Mouse (Mus musculus) CH12.LX (cell line): ENCODE data around the gene Grb2. TPM values are rescaled to one million over a fixed set of nuclear protein-coding genes. Genes with fewer than 3 reads are reported as not detected.

Experiments
- DNase-seq: peaks from one replicate; pipeline ENCODE4 v3.0.0-alpha.2; 2013; ENCODE audit errors: extremely low read depth
- H3K27ac ChIP-seq: 2 replicates; pipeline ENCODE4 v1.5.1; 2012; ENCODE audit warnings: low read depth, mild to moderate bottlenecking, control low read depth, moderate library complexity; ENCODE audit not compliant: insufficient read depth
- H3K27me3 ChIP-seq: replicated peaks from 2 replicates; pipeline ENCODE3; 2012; ENCODE audit warnings: inconsistent platforms
- H3K36me3 ChIP-seq, 2 experiments: replicated peaks in 1 of 2; 2 replicates each; pipeline versions ENCODE3 to v1.6.1; 2012; ENCODE audit warnings: inconsistent platforms in 1 of 2, low read length in 1 of 2, mild to moderate bottlenecking in 1 of 2, mixed read lengths in 1 of 2, moderate library complexity in 1 of 2; ENCODE audit not compliant: control insufficient read depth in 1 of 2, insufficient read depth in 1 of 2
- H3K4me1 ChIP-seq, 2 experiments: 2 replicates each; pipeline ENCODE4 v1.6.1; 2012; ENCODE audit warnings: inconsistent platforms in 1 of 2, moderate library complexity in 1 of 2; ENCODE audit not compliant: insufficient read depth in 2 of 2, control insufficient read depth in 1 of 2
- H3K4me2 ChIP-seq: 2 replicates; pipeline ENCODE4 v1.6.1; 2012; ENCODE audit warnings: low read depth, mild to moderate bottlenecking, control low read depth; ENCODE audit not compliant: poor library complexity, insufficient read depth, severe bottlenecking
- H3K4me3 ChIP-seq, 3 experiments: fragments of 150-350 bp in 1 of 3; sonication (generic) in 1 of 3; replicated peaks in 1 of 3; 2 replicates each; pipeline versions ENCODE3 to v1.5.1; 2011 to 2012; ENCODE audit warnings: low read depth in 2 of 3, low read length in 2 of 3, mild to moderate bottlenecking in 2 of 3, moderate library complexity in 2 of 3, control low read depth in 1 of 3, improper control_type of control experiment in 1 of 3, inconsistent platforms in 1 of 3, mixed read lengths in 1 of 3; ENCODE audit not compliant: poor library complexity in 1 of 3
- H3K79me2 ChIP-seq: replicated peaks from 2 replicates; pipeline ENCODE4 v1.6.1; 2012; ENCODE audit warnings: mild to moderate bottlenecking, moderate library complexity; ENCODE audit not compliant: control insufficient read depth, poor library complexity, insufficient read depth, severe bottlenecking; ENCODE audit errors: extremely low read depth
- H3K9ac ChIP-seq: 2 replicates; pipeline ENCODE4 v1.6.1; 2012; ENCODE audit warnings: low read depth, mild to moderate bottlenecking, control low read depth, moderate library complexity; ENCODE audit not compliant: insufficient read depth
- H3K9me3 ChIP-seq: replicated peaks from 2 replicates; pipeline ENCODE3; 2012; ENCODE audit warnings: low read length, inconsistent platforms, mixed read lengths
- BHLHE40 ChIP-seq: IDR thresholded peaks from 2 replicates; pipeline ENCODE4 v1.6.1; 2011; ENCODE audit warnings: mild to moderate bottlenecking, low read depth, low read length, improper control_type of control experiment
- CHD1 ChIP-seq: IDR thresholded peaks from 2 replicates; pipeline ENCODE4 v1.6.1; 2012; ENCODE audit warnings: low read depth, low read length, improper control_type of control experiment, inconsistent platforms
- CHD2 ChIP-seq: IDR thresholded peaks from 2 replicates; pipeline ENCODE4 v1.6.1; 2011; ENCODE audit warnings: low read length, improper control_type of control experiment
- CTCF ChIP-seq, 2 experiments: IDR thresholded peaks in 1 of 2; conservative IDR thresholded peaks in 1 of 2; 2 replicates each; pipeline ENCODE4 v1.5.1; 2011 to 2012; ENCODE audit warnings: low read depth in 2 of 2, low read length in 2 of 2, improper control_type of control experiment in 1 of 2, inconsistent platforms in 1 of 2, mild to moderate bottlenecking in 1 of 2, moderate library complexity in 1 of 2
- ELF1 ChIP-seq: IDR thresholded peaks from 2 replicates; pipeline ENCODE4 v1.6.1; 2014; ENCODE audit warnings: low read depth, mild to moderate bottlenecking, inconsistent platforms, low read length, improper control_type of control experiment
- EP300 ChIP-seq: IDR thresholded peaks from 2 replicates; pipeline ENCODE4 v1.6.1; 2011; ENCODE audit warnings: low read length, improper control_type of control experiment
- ETS1 ChIP-seq: conservative IDR thresholded peaks from 2 replicates; pipeline ENCODE4 v1.6.1; 2012; ENCODE audit warnings: low read depth, mild to moderate bottlenecking, inconsistent platforms, low read length, improper control_type of control experiment, moderate library complexity
- GABPA ChIP-seq: IDR thresholded peaks from 2 replicates; pipeline ENCODE4 v1.6.1; 2012; ENCODE audit warnings: low read depth, low read length, improper control_type of control experiment, inconsistent platforms; ENCODE audit not compliant: insufficient replicate concordance
- HCFC1 ChIP-seq: IDR thresholded peaks from 2 replicates; pipeline ENCODE4 v1.6.1; 2012; ENCODE audit warnings: low read depth, mild to moderate bottlenecking, inconsistent platforms, low read length, improper control_type of control experiment
- IRF4 ChIP-seq: IDR thresholded peaks from 2 replicates; pipeline ENCODE4 v1.6.1; 2014; ENCODE audit warnings: low read depth, mild to moderate bottlenecking, inconsistent platforms, low read length, improper control_type of control experiment
- JUN ChIP-seq: IDR thresholded peaks from 2 replicates; pipeline ENCODE4 v1.6.1; 2011; ENCODE audit warnings: low read depth, mild to moderate bottlenecking, low read length, improper control_type of control experiment, moderate library complexity; ENCODE audit not compliant: insufficient read depth
- JUND ChIP-seq: conservative IDR thresholded peaks from 2 replicates; pipeline ENCODE4 v1.6.1; 2011; ENCODE audit warnings: low read depth, low read length, improper control_type of control experiment
- KAT2A ChIP-seq: IDR thresholded peaks from 2 replicates; pipeline ENCODE4 v1.6.1; 2012; ENCODE audit warnings: low read length, improper control_type of control experiment, inconsistent platforms; ENCODE audit not compliant: insufficient replicate concordance
- MAX ChIP-seq: IDR thresholded peaks from 2 replicates; pipeline ENCODE4 v1.6.1; 2011; ENCODE audit warnings: low read length, improper control_type of control experiment
- MAZ ChIP-seq: IDR thresholded peaks from 2 replicates; pipeline ENCODE4 v1.6.1; 2012; ENCODE audit warnings: low read depth, mild to moderate bottlenecking, inconsistent platforms, low read length, improper control_type of control experiment, moderate library complexity
- MXI1 ChIP-seq: IDR thresholded peaks from 2 replicates; pipeline ENCODE4 v1.6.1; 2011; ENCODE audit warnings: mild to moderate bottlenecking, low read depth, low read length, improper control_type of control experiment
- MYC ChIP-seq: IDR thresholded peaks from 2 replicates; pipeline ENCODE4 v1.6.1; 2011; ENCODE audit warnings: low read depth, mild to moderate bottlenecking, improper control_type of control experiment, low read length
- NELFE ChIP-seq: IDR thresholded peaks from 2 replicates; pipeline ENCODE4 v1.6.1; 2011; ENCODE audit warnings: low read depth, low read length, improper control_type of control experiment
- NRF1 ChIP-seq: IDR thresholded peaks from 2 replicates; pipeline ENCODE4 v1.6.1; 2014; ENCODE audit warnings: low read depth, mild to moderate bottlenecking, inconsistent platforms, low read length, improper control_type of control experiment, moderate library complexity
- PAX5 ChIP-seq: IDR thresholded peaks from 2 replicates; pipeline ENCODE4 v1.6.1; 2012; ENCODE audit warnings: low read length, inconsistent platforms, mixed read lengths
- POLR2A ChIP-seq: IDR thresholded peaks from 2 replicates; pipeline ENCODE4 v1.6.1; 2011; ENCODE audit warnings: low read depth, mild to moderate bottlenecking, improper control_type of control experiment, low read length
- POLR2AphosphoS2 ChIP-seq: IDR thresholded peaks from 2 replicates; pipeline ENCODE4 v1.6.1; 2011; ENCODE audit warnings: low read depth, low read length, improper control_type of control experiment
- RAD21 ChIP-seq: IDR thresholded peaks from 2 replicates; pipeline ENCODE4 v1.6.1; 2011; ENCODE audit warnings: low read depth, mild to moderate bottlenecking, low read length, improper control_type of control experiment, moderate library complexity
- RCOR1 ChIP-seq: conservative IDR thresholded peaks from 2 replicates; pipeline ENCODE4 v1.6.1; 2012; ENCODE audit warnings: low read depth, mild to moderate bottlenecking, inconsistent platforms, low read length, improper control_type of control experiment
- SIN3A ChIP-seq: IDR thresholded peaks from 2 replicates; pipeline ENCODE4 v1.6.1; 2012; ENCODE audit warnings: low read length, improper control_type of control experiment, inconsistent platforms
- SMC3 ChIP-seq: IDR thresholded peaks from 2 replicates; pipeline ENCODE4 v1.6.1; 2011; ENCODE audit warnings: low read depth, low read length, improper control_type of control experiment
- TBP ChIP-seq: conservative IDR thresholded peaks from 2 replicates; pipeline ENCODE4 v1.6.1; 2011; ENCODE audit warnings: low read depth, low read length, improper control_type of control experiment
- TCF12 ChIP-seq: IDR thresholded peaks from 2 replicates; pipeline ENCODE4 v1.6.1; 2014; ENCODE audit warnings: low read depth, mild to moderate bottlenecking, inconsistent platforms, low read length, improper control_type of control experiment
- UBTF ChIP-seq: IDR thresholded peaks from 2 replicates; pipeline ENCODE4 v1.6.1; 2012; ENCODE audit warnings: low read depth, mild to moderate bottlenecking, inconsistent platforms, low read length, improper control_type of control experiment, moderate library complexity
- USF1 ChIP-seq: IDR thresholded peaks from 2 replicates; pipeline ENCODE4 v1.6.1; 2014; ENCODE audit warnings: low read depth, mild to moderate bottlenecking, inconsistent platforms, low read length, improper control_type of control experiment
- USF2 ChIP-seq: conservative IDR thresholded peaks from 2 replicates; pipeline ENCODE4 v1.6.1; 2011; ENCODE audit warnings: low read depth, low read length, improper control_type of control experiment
- ZC3H11A ChIP-seq: IDR thresholded peaks from 2 replicates; pipeline ENCODE4 v1.6.1; 2012; ENCODE audit warnings: low read depth, mild to moderate bottlenecking, inconsistent platforms, low read length, improper control_type of control experiment
- ZKSCAN1 ChIP-seq: IDR thresholded peaks from 2 replicates; pipeline ENCODE4 v1.6.1; 2012; ENCODE audit warnings: low read depth, inconsistent platforms, low read length, improper control_type of control experiment, borderline replicate concordance
- ZMIZ1 ChIP-seq: IDR thresholded peaks from 2 replicates; pipeline ENCODE4 v1.6.1; 2012; ENCODE audit warnings: low read depth, mild to moderate bottlenecking, inconsistent platforms, low read length, improper control_type of control experiment
- ZNF384 ChIP-seq: IDR thresholded peaks from 2 replicates; pipeline ENCODE4 v1.6.1; 2012; ENCODE audit warnings: low read depth, low read length, improper control_type of control experiment, inconsistent platforms
- dilution Hi-C: fragments of 300-500 bp; cut with MboI; formaldehyde crosslinking; loops from 2 replicates; pipeline ENCODE4 v1.14.3; 2020; ENCODE audit warnings: low sequenced_read_pairs; ENCODE audit not compliant: extremely low pct_unique_long_range_greater_than_20kb, extremely low pct_ligation_motif_present
- in situ Hi-C: fragments of 300-500 bp; cut with MboI; formaldehyde crosslinking; loops from 3 replicates; pipeline ENCODE4 v1.14.3; 2019; ENCODE audit warnings: low sequenced_read_pairs, low pct_ligation_motif_present, low pct_unique_long_range_greater_than_20kb, mixed read lengths
- polyA plus RNA-seq: library from polyadenylated mRNA; unstranded; fragments of >175 nt; gene quantifications from 2 replicates; pipeline ENCODE4 v1.2.1, GENCODE M21; 2012; ENCODE audit warnings: low read depth; ENCODE audit not compliant: insufficient read length
- total RNA-seq, 2 experiments: library from RNA; depleted of rRNA; stranded (reverse); fragments of 300-350 nt in 1 of 2; fragments of >200 nt in 1 of 2; gene quantifications; 2 replicates each; pipeline ENCODE4 v1.2.3; 2012 to 2014

Grb2 gene
- total and polyA plus RNA-seq, 3 experiments, result 63.6 to 241 (median 117) TPM

DNA sequence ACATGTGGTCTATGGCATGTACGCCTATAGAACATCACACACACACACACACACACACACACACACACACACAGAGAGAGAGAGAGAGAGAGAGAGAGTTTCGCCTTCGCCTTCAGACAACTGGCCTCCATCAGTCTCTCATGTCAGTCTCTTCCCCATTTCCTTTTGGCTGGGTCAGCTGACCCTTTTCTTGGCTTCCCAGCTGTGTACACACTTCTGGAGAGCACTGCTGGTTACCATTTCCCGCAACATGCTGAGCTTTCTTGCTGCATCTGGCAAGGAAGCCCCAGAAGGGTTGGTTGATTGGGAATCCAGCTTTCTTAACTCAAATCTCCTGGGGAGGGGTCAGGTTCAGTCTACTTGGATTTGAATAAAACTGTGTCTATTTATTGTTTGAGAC lies 74.3 kb downstream of the Grb2 start (continued):
- TF ChIP-seq RCOR1, result no peak; the same call in 1 of the 2 replicates
- no peak for TF ChIP-seq JUN
- peak; percentile 67 for TF ChIP-seq USF2
- no peak for TF ChIP-seq HCFC1
- TF ChIP-seq GABPA, result no peak
- no peak for TF ChIP-seq MAZ
- TF ChIP-seq EP300, result peak; percentile 71
- peak; percentile 74; the same call in 1 of the 2 replicates for TF ChIP-seq SIN3A
- TF ChIP-seq NRF1, result 0 out of 2 replicates have a peak, but pooled peaks have one; percentile 8
- peak; percentile 45 for TF ChIP-seq CHD2
- TF ChIP-seq, all 38 proteins: peak for 15

DNA sequence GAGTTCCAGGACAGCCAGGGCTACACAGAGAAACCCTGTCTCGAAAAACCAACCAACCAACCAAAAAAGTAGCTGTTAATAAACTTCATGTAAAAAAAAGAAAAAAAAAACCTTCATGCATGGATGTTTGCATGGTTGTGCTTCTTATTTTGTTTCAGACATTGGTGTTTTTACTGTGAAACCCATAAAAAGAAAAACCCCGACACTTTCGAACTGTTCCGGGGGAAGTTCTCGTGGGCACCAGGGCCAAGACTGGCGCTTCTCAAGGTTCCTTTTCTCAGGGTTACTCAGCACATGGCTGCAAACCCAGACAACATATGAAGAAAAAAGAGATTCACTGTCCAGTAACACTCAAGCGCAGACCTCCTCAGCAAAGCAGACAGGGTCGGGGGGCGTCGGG lies 75.5 kb downstream of the Grb2 start:
- DNase-seq, result no peak
- H3K4me3 ChIP-seq, result no peak overlapping the region
- H3K27ac ChIP-seq, result peak overlapping the region; percentile 98
- H3K79me2 ChIP-seq, result peaks cover under 1% of the 10 kb centered on the region
- in situ Hi-C loops (loop anchor here (25.0 kb wide), 1 partner anchor 779 kb away; the partner anchor contains the start of gene Rnf157), dilution Hi-C loops (no loop called here)
- peaks cover 35 to 68% of the 10 kb centered on the region in 2 experiments for H3K4me1 ChIP-seq
- H3K27me3 ChIP-seq, result no peaks in the 10 kb centered on the region
- H3K36me3 ChIP-seq, result no peaks in the 10 kb centered on the region
- H3K9me3 ChIP-seq, result no peaks in the 10 kb centered on the region
- peak overlapping the region; percentile 63; the same call in 1 of the 2 replicates for H3K4me2 ChIP-seq
- H3K9ac ChIP-seq, result peak overlapping the region; percentile 34; the same call in 1 of the 2 replicates
- TF ChIP-seq POLR2A (peak; percentile 30), ETS1 (peak; percentile 72; the same call in 1 of the 2 replicates), HCFC1 (no peak), GABPA (no peak), USF1 (no peak), POLR2AphosphoS2 (no peak), CHD2 (peak; percentile 62), ZKSCAN1 (no peak), MAX (peak; percentile 87), KAT2A (no peak), ZNF384 (peak; percentile 95), MYC (peak; percentile 94), TCF12 (peak; percentile 79), RCOR1 (no peak), JUN (peak; percentile 32), UBTF (peak; percentile 92), CHD1 (0 out of 2 replicates have a peak, but pooled peaks have one; percentile 86), ZMIZ1 (0 out of 2 replicates have a peak, but pooled peaks have one; percentile 12), MXI1 (peak; percentile 79), ELF1 (0 out of 2 replicates have a peak, but pooled peaks have one; percentile 38), PAX5 (no peak), RAD21 (no peak), BHLHE40 (peak; percentile 80), IRF4 (peak; percentile 87), TBP (peak; percentile 61; the same call in 1 of the 2 replicates), SIN3A (no peak), CTCF (conservative IDR thresholded peaks at IDR 0.05 in 1 of 2, IDR thresholded peaks at IDR 0.05 in 1 of 2; ENCODE audit: low read depth in 2 of 2, low read length in 2 of 2) (no peak), JUND (peak; percentile 49; the same call in 1 of the 2 replicates), MAZ (peak; percentile 58; the same call in 1 of the 2 replicates), SMC3 (no peak), NELFE (no peak), ZC3H11A (no peak), EP300 (peak; percentile 82), USF2 (no peak)
